Mouse (Mus musculus): ENCODE results near the gene Tpmt.

DNA sequence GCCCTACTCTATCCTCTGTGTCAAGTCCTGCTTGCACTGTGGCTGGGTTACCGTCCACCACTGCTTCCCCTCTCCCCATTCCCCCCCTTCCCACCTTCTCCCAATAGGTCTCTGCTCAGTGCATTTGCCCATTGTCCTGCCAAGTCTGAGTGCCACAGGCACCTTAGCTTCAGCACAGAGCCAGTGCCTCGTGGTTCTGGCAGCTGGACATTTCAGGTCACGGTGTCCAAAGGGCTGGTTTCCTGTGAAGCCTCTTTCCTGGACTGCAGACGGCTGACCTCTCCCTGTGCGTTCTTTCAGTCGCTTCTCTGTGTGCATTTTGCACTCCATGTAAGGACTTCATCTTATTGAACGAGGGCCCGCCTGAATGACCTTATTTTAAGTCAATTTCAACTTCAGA, 56.6 kb downstream of the Tpmt start:
- TF ChIP-seq CTCF (IDR thresholded peaks at IDR 0.05; ENCODE audit: low read depth) (no peak), EP300 (IDR thresholded peaks at IDR 0.05; ENCODE audit: low read depth) (no peak)

Measured in liver, embryonic 14.5 days (tissue).